Mouse (Mus musculus) CH12.LX (cell line): ENCODE measurements at regions not wholly inside any gene's neighbourhood (a gene's known extent, or its start where the extent isn't known, plus 50 kb on each side); places are given as distances from the start of the nearest gene placed in this dataset.

ENCODE experiments used
- CTCF ChIP-seq, 2 experiments: IDR thresholded peaks in 1 of 2; conservative IDR thresholded peaks in 1 of 2; 2 replicates each; pipeline ENCODE4 v1.5.1; 2011 to 2012; ENCODE audit warnings: low read depth in 2 of 2, low read length in 2 of 2, improper control_type of control experiment in 1 of 2, inconsistent platforms in 1 of 2, mild to moderate bottlenecking in 1 of 2, moderate library complexity in 1 of 2
- POLR2A ChIP-seq: IDR thresholded peaks from 2 replicates; pipeline ENCODE4 v1.6.1; 2011; ENCODE audit warnings: low read depth, mild to moderate bottlenecking, improper control_type of control experiment, low read length
- RAD21 ChIP-seq: IDR thresholded peaks from 2 replicates; pipeline ENCODE4 v1.6.1; 2011; ENCODE audit warnings: low read depth, mild to moderate bottlenecking, low read length, improper control_type of control experiment, moderate library complexity

GRCm38 (mm10) chr15:54070005-54070634 lies 185.4 kb downstream of the Gm7489 start:
- TF ChIP-seq RAD21 (no peak; the same call in none of the 2 replicates), POLR2A (no peak), CTCF (conservative IDR thresholded peaks at IDR 0.05 in 1 of 2, IDR thresholded peaks at IDR 0.05 in 1 of 2; ENCODE audit: low read depth in 2 of 2, low read length in 2 of 2) (peak; percentile 98 to 100)
